Mouse (Mus musculus) CH12.LX (cell line): Measurements from ENCODE around the gene Cnst. TPM values are rescaled to one million over a fixed set of nuclear protein-coding genes. Genes with fewer than 3 reads are reported as not detected.

Experiments
- DNase-seq: peaks from one replicate; pipeline ENCODE4 v3.0.0-alpha.2; 2013; ENCODE audit errors: extremely low read depth
- H3K27ac ChIP-seq: 2 replicates; pipeline ENCODE4 v1.5.1; 2012; ENCODE audit warnings: low read depth, mild to moderate bottlenecking, control low read depth, moderate library complexity; ENCODE audit not compliant: insufficient read depth
- H3K27me3 ChIP-seq: replicated peaks from 2 replicates; pipeline ENCODE3; 2012; ENCODE audit warnings: inconsistent platforms
- H3K36me3 ChIP-seq, 2 experiments: replicated peaks in 1 of 2; 2 replicates each; pipeline versions ENCODE3 to v1.6.1; 2012; ENCODE audit warnings: inconsistent platforms in 1 of 2, low read length in 1 of 2, mild to moderate bottlenecking in 1 of 2, mixed read lengths in 1 of 2, moderate library complexity in 1 of 2; ENCODE audit not compliant: control insufficient read depth in 1 of 2, insufficient read depth in 1 of 2
- H3K4me1 ChIP-seq, 2 experiments: 2 replicates each; pipeline ENCODE4 v1.6.1; 2012; ENCODE audit warnings: inconsistent platforms in 1 of 2, moderate library complexity in 1 of 2; ENCODE audit not compliant: insufficient read depth in 2 of 2, control insufficient read depth in 1 of 2
- H3K4me2 ChIP-seq: 2 replicates; pipeline ENCODE4 v1.6.1; 2012; ENCODE audit warnings: low read depth, mild to moderate bottlenecking, control low read depth; ENCODE audit not compliant: poor library complexity, insufficient read depth, severe bottlenecking
- H3K4me3 ChIP-seq, 3 experiments: fragments of 150-350 bp in 1 of 3; sonication (generic) in 1 of 3; replicated peaks in 1 of 3; 2 replicates each; pipeline versions ENCODE3 to v1.5.1; 2011 to 2012; ENCODE audit warnings: low read depth in 2 of 3, low read length in 2 of 3, mild to moderate bottlenecking in 2 of 3, moderate library complexity in 2 of 3, control low read depth in 1 of 3, improper control_type of control experiment in 1 of 3, inconsistent platforms in 1 of 3, mixed read lengths in 1 of 3; ENCODE audit not compliant: poor library complexity in 1 of 3
- H3K79me2 ChIP-seq: replicated peaks from 2 replicates; pipeline ENCODE4 v1.6.1; 2012; ENCODE audit warnings: mild to moderate bottlenecking, moderate library complexity; ENCODE audit not compliant: control insufficient read depth, poor library complexity, insufficient read depth, severe bottlenecking; ENCODE audit errors: extremely low read depth
- H3K9ac ChIP-seq: 2 replicates; pipeline ENCODE4 v1.6.1; 2012; ENCODE audit warnings: low read depth, mild to moderate bottlenecking, control low read depth, moderate library complexity; ENCODE audit not compliant: insufficient read depth
- H3K9me3 ChIP-seq: replicated peaks from 2 replicates; pipeline ENCODE3; 2012; ENCODE audit warnings: low read length, inconsistent platforms, mixed read lengths
- CHD2 ChIP-seq: IDR thresholded peaks from 2 replicates; pipeline ENCODE4 v1.6.1; 2011; ENCODE audit warnings: low read length, improper control_type of control experiment
- EP300 ChIP-seq: IDR thresholded peaks from 2 replicates; pipeline ENCODE4 v1.6.1; 2011; ENCODE audit warnings: low read length, improper control_type of control experiment
- ETS1 ChIP-seq: conservative IDR thresholded peaks from 2 replicates; pipeline ENCODE4 v1.6.1; 2012; ENCODE audit warnings: low read depth, mild to moderate bottlenecking, inconsistent platforms, low read length, improper control_type of control experiment, moderate library complexity
- IRF4 ChIP-seq: IDR thresholded peaks from 2 replicates; pipeline ENCODE4 v1.6.1; 2014; ENCODE audit warnings: low read depth, mild to moderate bottlenecking, inconsistent platforms, low read length, improper control_type of control experiment
- JUND ChIP-seq: conservative IDR thresholded peaks from 2 replicates; pipeline ENCODE4 v1.6.1; 2011; ENCODE audit warnings: low read depth, low read length, improper control_type of control experiment
- KAT2A ChIP-seq: IDR thresholded peaks from 2 replicates; pipeline ENCODE4 v1.6.1; 2012; ENCODE audit warnings: low read length, improper control_type of control experiment, inconsistent platforms; ENCODE audit not compliant: insufficient replicate concordance
- MAZ ChIP-seq: IDR thresholded peaks from 2 replicates; pipeline ENCODE4 v1.6.1; 2012; ENCODE audit warnings: low read depth, mild to moderate bottlenecking, inconsistent platforms, low read length, improper control_type of control experiment, moderate library complexity
- MXI1 ChIP-seq: IDR thresholded peaks from 2 replicates; pipeline ENCODE4 v1.6.1; 2011; ENCODE audit warnings: mild to moderate bottlenecking, low read depth, low read length, improper control_type of control experiment
- PAX5 ChIP-seq: IDR thresholded peaks from 2 replicates; pipeline ENCODE4 v1.6.1; 2012; ENCODE audit warnings: low read length, inconsistent platforms, mixed read lengths
- POLR2A ChIP-seq: IDR thresholded peaks from 2 replicates; pipeline ENCODE4 v1.6.1; 2011; ENCODE audit warnings: low read depth, mild to moderate bottlenecking, improper control_type of control experiment, low read length
- RCOR1 ChIP-seq: conservative IDR thresholded peaks from 2 replicates; pipeline ENCODE4 v1.6.1; 2012; ENCODE audit warnings: low read depth, mild to moderate bottlenecking, inconsistent platforms, low read length, improper control_type of control experiment
- SIN3A ChIP-seq: IDR thresholded peaks from 2 replicates; pipeline ENCODE4 v1.6.1; 2012; ENCODE audit warnings: low read length, improper control_type of control experiment, inconsistent platforms
- SMC3 ChIP-seq: IDR thresholded peaks from 2 replicates; pipeline ENCODE4 v1.6.1; 2011; ENCODE audit warnings: low read depth, low read length, improper control_type of control experiment
- TBP ChIP-seq: conservative IDR thresholded peaks from 2 replicates; pipeline ENCODE4 v1.6.1; 2011; ENCODE audit warnings: low read depth, low read length, improper control_type of control experiment
- UBTF ChIP-seq: IDR thresholded peaks from 2 replicates; pipeline ENCODE4 v1.6.1; 2012; ENCODE audit warnings: low read depth, mild to moderate bottlenecking, inconsistent platforms, low read length, improper control_type of control experiment, moderate library complexity
- USF2 ChIP-seq: conservative IDR thresholded peaks from 2 replicates; pipeline ENCODE4 v1.6.1; 2011; ENCODE audit warnings: low read depth, low read length, improper control_type of control experiment
- ZKSCAN1 ChIP-seq: IDR thresholded peaks from 2 replicates; pipeline ENCODE4 v1.6.1; 2012; ENCODE audit warnings: low read depth, inconsistent platforms, low read length, improper control_type of control experiment, borderline replicate concordance
- ZMIZ1 ChIP-seq: IDR thresholded peaks from 2 replicates; pipeline ENCODE4 v1.6.1; 2012; ENCODE audit warnings: low read depth, mild to moderate bottlenecking, inconsistent platforms, low read length, improper control_type of control experiment
- dilution Hi-C: fragments of 300-500 bp; cut with MboI; formaldehyde crosslinking; loops from 2 replicates; pipeline ENCODE4 v1.14.3; 2020; ENCODE audit warnings: low sequenced_read_pairs; ENCODE audit not compliant: extremely low pct_unique_long_range_greater_than_20kb, extremely low pct_ligation_motif_present
- in situ Hi-C: fragments of 300-500 bp; cut with MboI; formaldehyde crosslinking; loops from 3 replicates; pipeline ENCODE4 v1.14.3; 2019; ENCODE audit warnings: low sequenced_read_pairs, low pct_ligation_motif_present, low pct_unique_long_range_greater_than_20kb, mixed read lengths
- polyA plus RNA-seq: library from polyadenylated mRNA; unstranded; fragments of >175 nt; gene quantifications from 2 replicates; pipeline ENCODE4 v1.2.1, GENCODE M21; 2012; ENCODE audit warnings: low read depth; ENCODE audit not compliant: insufficient read length
- total RNA-seq, 2 experiments: library from RNA; depleted of rRNA; stranded (reverse); fragments of 300-350 nt in 1 of 2; fragments of >200 nt in 1 of 2; gene quantifications; 2 replicates each; pipeline ENCODE4 v1.2.3; 2012 to 2014

Cnst gene
- total and polyA plus RNA-seq, 3 experiments, result 7.8 to 10.2 (median 9.3) TPM

DNA sequence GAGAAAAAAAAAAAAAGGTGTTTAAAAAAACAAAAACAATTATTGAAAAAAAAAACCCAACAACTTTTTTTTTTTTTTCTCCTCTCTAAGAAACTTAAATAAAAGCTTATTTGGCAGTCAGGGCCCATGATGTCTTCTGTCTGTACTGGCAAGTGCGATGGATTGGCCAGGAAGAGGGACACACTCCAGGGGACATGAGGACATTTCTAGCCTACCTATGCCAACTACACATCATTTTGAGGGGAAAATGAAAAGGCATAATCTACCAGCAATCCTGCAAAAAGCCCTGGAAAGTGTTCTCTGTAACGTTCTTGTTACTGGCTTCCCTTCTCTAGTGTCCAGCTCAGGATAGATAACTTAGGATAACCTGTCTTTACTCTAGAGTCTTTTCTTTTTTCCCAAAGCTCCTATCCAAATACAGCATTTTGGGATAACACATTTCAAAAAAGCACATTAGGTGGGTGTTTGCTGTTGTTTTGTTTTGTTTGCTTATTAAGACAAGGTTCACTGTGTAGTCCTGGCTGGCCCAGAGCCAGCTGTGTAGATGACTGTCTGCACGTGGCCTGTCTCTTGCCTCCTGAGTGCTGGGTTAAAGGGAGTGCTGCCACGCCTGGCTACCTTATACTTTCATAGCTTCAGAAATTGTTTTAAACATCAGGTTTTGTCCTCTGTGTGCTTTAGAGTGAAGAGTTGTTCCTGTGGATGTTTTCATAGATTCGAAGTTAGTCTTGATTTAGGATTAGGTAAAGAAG lies 7.2 kb downstream of the Cnst start:
- dilution Hi-C loops (no loop called here), in situ Hi-C loops (no loop called here)
- Histone ChIP-seq H3K9ac (no peak overlapping the region), H3K36me3 (peaks cover 0 to 6% of the 10 kb centered on the region in 2 experiments), H3K4me2 (no peak overlapping the region), H3K27me3 (no peaks in the 10 kb centered on the region), H3K4me3 (no peak overlapping the region), H3K27ac (no peak overlapping the region), H3K79me2 (no peaks in the 10 kb centered on the region; the same call in 1 of the 2 replicates), H3K4me1 (peaks cover 8 to 36% of the 10 kb centered on the region in 2 experiments; a peak in 3 of 4 replicates), H3K9me3 (no peaks in the 10 kb centered on the region)
- TF ChIP-seq ZMIZ1, result no peak
- TF ChIP-seq KAT2A, result no peak
- no peak for TF ChIP-seq CHD2
- TF ChIP-seq SIN3A, result no peak
- no peak for TF ChIP-seq USF2
- TF ChIP-seq IRF4, result no peak
- no peak for TF ChIP-seq UBTF
- no peak for TF ChIP-seq PAX5
- TF ChIP-seq POLR2A, result no peak
- TF ChIP-seq TBP, result no peak
- no peak for TF ChIP-seq JUND
- no peak for TF ChIP-seq SMC3
- TF ChIP-seq ZKSCAN1, result no peak
- TF ChIP-seq RCOR1, result no peak
- no peak for TF ChIP-seq MAZ
- no peak for TF ChIP-seq ETS1
- no peak for DNase-seq

DNA sequence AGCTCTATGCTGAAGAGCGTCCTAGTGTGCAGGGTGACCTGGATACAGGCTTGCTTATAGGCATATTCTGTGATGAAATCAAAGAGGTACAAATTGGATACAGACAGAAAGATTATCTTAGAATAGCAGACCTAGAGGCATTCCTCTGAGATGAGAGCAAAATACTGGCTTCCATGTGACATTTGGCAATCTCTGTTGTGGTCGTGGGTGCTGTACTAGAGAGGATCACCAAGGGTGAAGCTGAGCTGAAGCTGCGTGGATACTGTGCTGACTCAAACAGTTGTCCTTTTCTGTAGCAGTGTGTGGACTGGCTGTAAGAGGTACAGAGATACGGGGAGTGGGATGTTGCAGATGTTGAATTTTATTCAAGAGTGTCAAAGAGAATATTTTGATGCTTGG lies 7.8 kb downstream of the Cnst start:
- peaks cover 8 to 34% of the 10 kb centered on the region in 2 experiments; a peak in 3 of 4 replicates for H3K4me1 ChIP-seq
- H3K4me3 ChIP-seq, result no peak overlapping the region
- dilution Hi-C loops (no loop called here), in situ Hi-C loops (no loop called here)
- no peak overlapping the region for H3K4me2 ChIP-seq
- DNase-seq, result no peak
- no peaks in the 10 kb centered on the region; the same call in 1 of the 2 replicates for H3K79me2 ChIP-seq
- H3K27ac ChIP-seq, result no peak overlapping the region
- peaks cover 0 to 6% of the 10 kb centered on the region in 2 experiments for H3K36me3 ChIP-seq
- H3K9ac ChIP-seq, result no peak overlapping the region
- no peaks in the 10 kb centered on the region for H3K9me3 ChIP-seq
- H3K27me3 ChIP-seq, result no peaks in the 10 kb centered on the region
- TF ChIP-seq MXI1, result no peak
- TF ChIP-seq RCOR1, result no peak
- no peak for TF ChIP-seq EP300
